Mouse (Mus musculus): Measurements from ENCODE around the gene Slc9a6. TPM values are rescaled to one million over a fixed set of nuclear protein-coding genes. Genes with fewer than 3 reads are reported as not detected.

Slc9a6 gene
- total and polyA plus RNA-seq, 3 experiments: 11.4 to 12.6 TPM; not detected in 1

- TF ChIP-seq ZMIZ1 (IDR thresholded peaks at IDR 0.05; ENCODE audit: low read depth, low read length) (no peak), POLR2AphosphoS2 (IDR thresholded peaks at IDR 0.05; ENCODE audit: low read length) (no peak), TBP (IDR thresholded peaks at IDR 0.05; ENCODE audit: low read depth, low read length) (no peak), MYB (IDR thresholded peaks at IDR 0.05; ENCODE audit: low read depth, low read length) (no peak), MAFK (IDR thresholded peaks at IDR 0.05; ENCODE audit: borderline replicate concordance, low read depth, low read length) (no peak), CTCF (IDR thresholded peaks at IDR 0.05 in 2 of 3, conservative IDR thresholded peaks at IDR 0.05 in 1 of 3; ENCODE audit: control insufficient read depth in 1 of 3, insufficient read depth in 1 of 3, low read depth in 2 of 3, low read length in 3 of 3, poor library complexity in 1 of 3, severe bottlenecking in 1 of 3) (no peak), MAZ (IDR thresholded peaks at IDR 0.05; ENCODE audit: low read depth, low read length) (no peak), MYC (IDR thresholded peaks at IDR 0.05; ENCODE audit: low read depth, low read length) (no peak), NELFE (IDR thresholded peaks at IDR 0.05; ENCODE audit: low read depth, low read length) (no peak), ELF1 (IDR thresholded peaks at IDR 0.05; ENCODE audit: low read depth, low read length) (no peak), CHD1 (IDR thresholded peaks at IDR 0.05; ENCODE audit: low read depth, low read length) (no peak), TAL1 (IDR thresholded peaks at IDR 0.05; ENCODE audit: low read length) (no peak), CHD2 (IDR thresholded peaks at IDR 0.05; ENCODE audit: low read length) (no peak)
- no peaks in the 10 kb centered on the region for H3K9me3 ChIP-seq (replicated peaks; ENCODE audit: insufficient read depth, low read length)
- no peak overlapping the region; a peak in 1 of 4 replicates for H3K4me3 ChIP-seq (ENCODE audit: control insufficient read depth in 1 of 2, insufficient read depth in 1 of 2, low read depth in 2 of 2, low read length in 2 of 2)
- H3K4me1 ChIP-seq (ENCODE audit: control insufficient read depth in 1 of 2, insufficient read depth in 2 of 2, low read length in 2 of 2): peaks cover 3 to 31% of the 10 kb centered on the region in 2 experiments; a peak in 3 of 4 replicates
- no peaks in the 10 kb centered on the region for H3K27me3 ChIP-seq (ENCODE audit: control insufficient read depth in 1 of 2, insufficient read depth in 2 of 2, low read length in 2 of 2)
- DNase-seq (ENCODE audit: low read depth, low spot score): peak; percentile 10
- H3K79me2 ChIP-seq (ENCODE audit: control insufficient read depth, insufficient read depth, low read length, poor library complexity): no peaks in the 10 kb centered on the region; the same call in 1 of the 2 replicates
- peaks cover 0 to 25% of the 10 kb centered on the region in 2 experiments; a peak in 2 of 4 replicates for H3K36me3 ChIP-seq (ENCODE audit: control insufficient read depth in 1 of 2, insufficient read depth in 2 of 2, low read length in 2 of 2)
- peak overlapping the region; percentile 97 for H3K27ac ChIP-seq (ENCODE audit: control insufficient read depth, low read depth, low read length)
- peak overlapping the region; percentile 62 for H3K9ac ChIP-seq (ENCODE audit: control insufficient read depth, low read depth, low read length, poor library complexity, severe bottlenecking)
Measured at GRCm38 (mm10) chrX:56606536-56606935, 3.0 kb upstream of the Slc9a6 start.

- Histone ChIP-seq H3K27ac (ENCODE audit: control insufficient read depth, low read depth, low read length) (peak overlapping the region; percentile 97), H3K9ac (ENCODE audit: control insufficient read depth, low read depth, low read length, poor library complexity, severe bottlenecking) (peak overlapping the region; percentile 66), H3K4me3 (ENCODE audit: control insufficient read depth in 1 of 2, insufficient read depth in 1 of 2, low read depth in 2 of 2, low read length in 2 of 2) (peak overlapping the region; percentile 34 to 52), H3K36me3 (ENCODE audit: control insufficient read depth in 1 of 2, insufficient read depth in 2 of 2, low read length in 2 of 2) (peaks cover 0 to 25% of the 10 kb centered on the region in 2 experiments; a peak in 2 of 4 replicates), H3K4me1 (ENCODE audit: control insufficient read depth in 1 of 2, insufficient read depth in 2 of 2, low read length in 2 of 2) (peaks cover 3 to 31% of the 10 kb centered on the region in 2 experiments; a peak in 3 of 4 replicates), H3K9me3 (replicated peaks; ENCODE audit: insufficient read depth, low read length) (no peaks in the 10 kb centered on the region), H3K79me2 (ENCODE audit: control insufficient read depth, insufficient read depth, low read length, poor library complexity) (no peaks in the 10 kb centered on the region; the same call in 1 of the 2 replicates), H3K27me3 (ENCODE audit: control insufficient read depth in 1 of 2, insufficient read depth in 2 of 2, low read length in 2 of 2) (no peaks in the 10 kb centered on the region)
- peak; percentile 76 for DNase-seq (ENCODE audit: low read depth, low spot score)
- no peak; the same call in 1 of the 2 replicates for TF ChIP-seq MXI1 (IDR thresholded peaks at IDR 0.05; ENCODE audit: low read depth, low read length)
- no peak for TF ChIP-seq ZC3H11A (IDR thresholded peaks at IDR 0.05; ENCODE audit: low read depth, low read length)
- no peak for TF ChIP-seq CHD2 (IDR thresholded peaks at IDR 0.05; ENCODE audit: low read length)
- TF ChIP-seq RCOR1 (IDR thresholded peaks at IDR 0.05; ENCODE audit: low read depth, low read length): no peak
- peak; percentile 33; the same call in 1 of the 2 replicates for TF ChIP-seq MAX (IDR thresholded peaks at IDR 0.05; ENCODE audit: low read length)
- TF ChIP-seq GATA1 (IDR thresholded peaks at IDR 0.05; ENCODE audit: low read depth, low read length): 0 out of 2 replicates have a peak, but pooled peaks have one; percentile 3
- peak; percentile 32; the same call in 1 of the 2 replicates for TF ChIP-seq NELFE (IDR thresholded peaks at IDR 0.05; ENCODE audit: low read depth, low read length)
- no peak for TF ChIP-seq TAL1 (IDR thresholded peaks at IDR 0.05; ENCODE audit: low read length)
- TF ChIP-seq CHD1 (IDR thresholded peaks at IDR 0.05; ENCODE audit: low read depth, low read length): no peak
- 0 out of 2 replicates have a peak, but pooled peaks have one; percentile 11 for TF ChIP-seq ELF1 (IDR thresholded peaks at IDR 0.05; ENCODE audit: low read depth, low read length)
- no peak for TF ChIP-seq POLR2AphosphoS5 (IDR thresholded peaks at IDR 0.05; ENCODE audit: borderline replicate concordance, low read depth, low read length)
- TF ChIP-seq ZMIZ1 (IDR thresholded peaks at IDR 0.05; ENCODE audit: low read depth, low read length): no peak
- peak; percentile 36; the same call in 1 of the 2 replicates for TF ChIP-seq HCFC1 (IDR thresholded peaks at IDR 0.05; ENCODE audit: low read depth, low read length)
- no peak for TF ChIP-seq JUND (IDR thresholded peaks at IDR 0.05; ENCODE audit: low read depth, low read length)
- TF ChIP-seq GABPA (IDR thresholded peaks at IDR 0.05; ENCODE audit: low read depth, low read length): no peak
- TF ChIP-seq MAZ (IDR thresholded peaks at IDR 0.05; ENCODE audit: low read depth, low read length): no peak
- peak in 1 of 2 experiments; percentile 47; a peak in 2 of 4 replicates for TF ChIP-seq POLR2A (IDR thresholded peaks at IDR 0.05; ENCODE audit: control insufficient read depth in 1 of 2, insufficient read depth in 1 of 2, low read depth in 1 of 2, low read length in 2 of 2, poor library complexity in 1 of 2)
- TF ChIP-seq KAT2A (conservative IDR thresholded peaks at IDR 0.05; ENCODE audit: low read depth, low read length): no peak
- no peak for TF ChIP-seq CTCF (IDR thresholded peaks at IDR 0.05 in 2 of 3, conservative IDR thresholded peaks at IDR 0.05 in 1 of 3; ENCODE audit: control insufficient read depth in 1 of 3, insufficient read depth in 1 of 3, low read depth in 2 of 3, low read length in 3 of 3, poor library complexity in 1 of 3, severe bottlenecking in 1 of 3)
- TF ChIP-seq E2F4 (IDR thresholded peaks at IDR 0.05; ENCODE audit: borderline replicate concordance, low read depth, low read length): no peak
- TF ChIP-seq SMC3 (IDR thresholded peaks at IDR 0.05; ENCODE audit: low read depth, low read length): no peak
- no peak for TF ChIP-seq ZKSCAN1 (IDR thresholded peaks at IDR 0.05; ENCODE audit: low read depth, low read length)
- no peak for TF ChIP-seq USF2 (IDR thresholded peaks at IDR 0.05; ENCODE audit: borderline replicate concordance in 1 of 2, insufficient read depth in 1 of 2, low read depth in 1 of 2, low read length in 2 of 2)
- TF ChIP-seq MYB (IDR thresholded peaks at IDR 0.05; ENCODE audit: low read depth, low read length): no peak
- no peak for TF ChIP-seq ZNF384 (IDR thresholded peaks at IDR 0.05; ENCODE audit: low read depth, low read length)
Measured at GRCm38 (mm10) chrX:56607032-56607710, 2.4 kb upstream of the Slc9a6 start.
